Mouse (Mus musculus) T-helper 1 cell (primary cell): ENCODE data around the gene Slc25a18.

Experiments used
- in situ Hi-C: fragments of 300-600 bp; cut with MboI, MseI; formaldehyde crosslinking; loops from one replicate; pipeline ENCODE4 v1.15.1; 2025; ENCODE audit warnings: high pct_unique_total_duplicates

Gene Slc25a18

GRCm38 (mm10) chr6:120841754-120842153 lies 68.4 kb downstream of the Slc25a18 start:
- in situ Hi-C loops = no loop called here
